Mouse (Mus musculus): ENCODE results near the gene Dpf1. TPM values are rescaled to one million over a fixed set of nuclear protein-coding genes. Genes with fewer than 3 reads are reported as not detected.

Gene Dpf1
- total and polyA plus RNA-seq, 3 experiments = 10.2 to 17.3 TPM; not detected in 1

GRCm38 (mm10) chr7:29307350-29308104 is 3.8 kb downstream of the Dpf1 start:
- peak; percentile 96 for DNase-seq (ENCODE audit: low read depth, low spot score)
- Histone ChIP-seq H3K4me1 (ENCODE audit: control insufficient read depth in 1 of 2, insufficient read depth in 2 of 2, low read length in 2 of 2) (peaks cover 12 to 16% of the 10 kb centered on the region in 2 experiments), H3K27ac (ENCODE audit: control insufficient read depth, low read depth, low read length) (peak overlapping the region; percentile 68), H3K79me2 (ENCODE audit: control insufficient read depth, insufficient read depth, low read length, poor library complexity) (no peaks in the 10 kb centered on the region; the same call in none of the 2 replicates), H3K27me3 (ENCODE audit: control insufficient read depth in 1 of 2, insufficient read depth in 2 of 2, low read length in 2 of 2) (no peaks in the 10 kb centered on the region), H3K9ac (ENCODE audit: control insufficient read depth, low read depth, low read length, poor library complexity, severe bottlenecking) (peak overlapping the region; percentile 70), H3K9me3 (replicated peaks; ENCODE audit: insufficient read depth, low read length) (no peaks in the 10 kb centered on the region), H3K36me3 (ENCODE audit: control insufficient read depth in 1 of 2, insufficient read depth in 2 of 2, low read length in 2 of 2) (peaks cover 0 to 11% of the 10 kb centered on the region in 2 experiments; a peak in 2 of 4 replicates), H3K4me3 (ENCODE audit: control insufficient read depth in 1 of 2, insufficient read depth in 1 of 2, low read depth in 2 of 2, low read length in 2 of 2) (peak overlapping the region; percentile 73 to 81)
- TF ChIP-seq SMC3 (IDR thresholded peaks at IDR 0.05; ENCODE audit: low read depth, low read length) (no peak), ZMIZ1 (IDR thresholded peaks at IDR 0.05; ENCODE audit: low read depth, low read length) (peak; percentile 45; the same call in 1 of the 2 replicates), MXI1 (IDR thresholded peaks at IDR 0.05; ENCODE audit: low read depth, low read length) (peak; percentile 96), BHLHE40 (IDR thresholded peaks at IDR 0.05; ENCODE audit: borderline replicate concordance, low read depth, low read length) (peak; percentile 73; the same call in 1 of the 2 replicates), CTCF (IDR thresholded peaks at IDR 0.05 in 2 of 3, conservative IDR thresholded peaks at IDR 0.05 in 1 of 3; ENCODE audit: control insufficient read depth in 1 of 3, insufficient read depth in 1 of 3, low read depth in 2 of 3, low read length in 3 of 3, poor library complexity in 1 of 3, severe bottlenecking in 1 of 3) (no peak), ETS1 (IDR thresholded peaks at IDR 0.05; ENCODE audit: low read depth, low read length) (peak; percentile 21; the same call in 1 of the 2 replicates), MAZ (IDR thresholded peaks at IDR 0.05; ENCODE audit: low read depth, low read length) (peak; percentile 70; the same call in 1 of the 2 replicates), POLR2A (IDR thresholded peaks at IDR 0.05; ENCODE audit: control insufficient read depth in 1 of 2, insufficient read depth in 1 of 2, low read depth in 1 of 2, low read length in 2 of 2, poor library complexity in 1 of 2) (peak; percentile 69 to 80), USF1 (IDR thresholded peaks at IDR 0.05; ENCODE audit: low read depth, low read length) (peak; percentile 66; the same call in 1 of the 2 replicates), EP300 (IDR thresholded peaks at IDR 0.05; ENCODE audit: low read depth in 1 of 2, low read length in 2 of 2) (peak in 1 of 2 experiments; percentile 30; a peak in 1 of 4 replicates), POLR2AphosphoS5 (IDR thresholded peaks at IDR 0.05; ENCODE audit: borderline replicate concordance, low read depth, low read length) (0 out of 2 replicates have a peak, but pooled peaks have one; percentile 21), NELFE (IDR thresholded peaks at IDR 0.05; ENCODE audit: low read depth, low read length) (peak; percentile 81), ELF1 (IDR thresholded peaks at IDR 0.05; ENCODE audit: low read depth, low read length) (no peak), MAX (IDR thresholded peaks at IDR 0.05; ENCODE audit: low read length) (peak; percentile 96), TCF12 (IDR thresholded peaks at IDR 0.05; ENCODE audit: low read depth, low read length) (peak; percentile 28; the same call in 1 of the 2 replicates), TBP (IDR thresholded peaks at IDR 0.05; ENCODE audit: low read depth, low read length) (no peak), MYC (IDR thresholded peaks at IDR 0.05; ENCODE audit: low read depth, low read length) (peak; percentile 98), KAT2A (conservative IDR thresholded peaks at IDR 0.05; ENCODE audit: low read depth, low read length) (peak; percentile 81; the same call in 1 of the 2 replicates), POLR2AphosphoS2 (IDR thresholded peaks at IDR 0.05; ENCODE audit: low read length) (peak; percentile 58; the same call in 1 of the 2 replicates), SIN3A (IDR thresholded peaks at IDR 0.05; ENCODE audit: low read length) (peak; percentile 93), MAFK (IDR thresholded peaks at IDR 0.05; ENCODE audit: borderline replicate concordance, low read depth, low read length) (no peak), MYB (IDR thresholded peaks at IDR 0.05; ENCODE audit: low read depth, low read length) (no peak), RAD21 (IDR thresholded peaks at IDR 0.05; ENCODE audit: low read depth, low read length) (no peak), ZNF384 (IDR thresholded peaks at IDR 0.05; ENCODE audit: low read depth, low read length) (no peak), JUND (IDR thresholded peaks at IDR 0.05; ENCODE audit: low read depth, low read length) (no peak), E2F4 (IDR thresholded peaks at IDR 0.05; ENCODE audit: borderline replicate concordance, low read depth, low read length) (no peak), CHD2 (IDR thresholded peaks at IDR 0.05; ENCODE audit: low read length) (peak; percentile 84), NRF1 (IDR thresholded peaks at IDR 0.05; ENCODE audit: insufficient read depth, low read depth, low read length, poor library complexity, severe bottlenecking) (peak; percentile 65), HCFC1 (IDR thresholded peaks at IDR 0.05; ENCODE audit: low read depth, low read length) (peak; percentile 98)
